Mouse (Mus musculus): ENCODE results near the gene Dhx37. TPM values are rescaled to one million over a fixed set of nuclear protein-coding genes. Genes with fewer than 3 reads are reported as not detected.
"Not testable (repeated sequence)": the region's sequence is repeated elsewhere in the genome, so short reads cannot be mapped to it uniquely, and the experiment has no call there.

Gene Dhx37
- polyA plus RNA-seq, 1 experiment from 2014 or later, result 7.2 TPM

DNA sequence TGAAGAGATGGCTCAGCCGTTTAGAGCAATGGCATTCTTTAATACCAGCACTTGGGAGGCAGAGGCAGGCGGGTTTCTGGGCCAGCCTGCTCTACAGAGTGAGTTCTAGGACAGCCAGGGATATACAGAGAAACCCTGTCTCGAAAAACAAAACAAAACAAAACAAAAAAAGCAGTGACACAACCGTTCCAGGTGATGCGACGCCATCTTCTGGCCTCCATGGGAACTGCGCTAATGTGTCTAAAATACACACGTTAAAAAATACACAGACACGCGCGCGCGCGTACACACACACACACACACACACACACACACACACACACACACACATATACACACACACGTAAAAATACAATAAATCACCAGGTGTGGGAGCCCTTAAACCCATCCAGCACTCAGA is 426 bp upstream of the Dhx37 start:
- H3K36me3 ChIP-seq (replicated peaks; ENCODE audit: control insufficient read depth, insufficient read depth, low read depth, low read length); ATAC-seq (replicated peaks; ENCODE audit: insufficient number of reproducible peaks, low FRiP score, low TSS enrichment, low read depth); H3K27me3 ChIP-seq (ENCODE audit: control insufficient read depth, insufficient read depth, low read length); H3K9me3 ChIP-seq (replicated peaks; ENCODE audit: control insufficient read depth, low read length); H3K4me1 ChIP-seq (ENCODE audit: control insufficient read depth, insufficient read depth, low read length); H3K27ac ChIP-seq (replicated peaks; ENCODE audit: low read depth, low read length); H3K4me2 ChIP-seq (ENCODE audit: low read depth, low read length); DNase-seq (ENCODE audit: low spot score); H3K9ac ChIP-seq (replicated peaks; ENCODE audit: low read length): not testable (repeated sequence)
- 53% methylated on average over 15 of the region's 15 CpGs for WGBS
- H3K4me3 ChIP-seq (ENCODE audit: low read depth, low read length), result peak overlapping the region; percentile 68

DNA sequence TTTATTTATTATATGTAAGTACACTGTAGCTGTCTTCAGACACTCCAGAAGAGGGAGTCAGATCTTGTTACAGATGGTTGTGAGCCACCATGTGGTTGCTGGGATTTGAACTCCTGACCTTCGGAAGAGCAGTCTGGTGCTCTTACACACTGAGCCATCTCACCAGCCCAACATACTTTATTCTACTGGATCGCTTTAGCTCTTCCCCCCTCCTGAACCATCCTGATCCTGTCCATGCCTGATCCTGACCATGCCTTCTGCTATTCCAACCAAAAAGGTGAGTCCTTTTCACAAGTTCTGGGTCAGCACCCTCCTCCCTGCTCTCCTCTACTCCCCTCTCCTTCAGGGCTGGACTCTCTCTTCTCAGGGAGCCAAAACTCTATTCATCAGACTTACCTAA is 1.6 kb downstream of the Dhx37 start:
- not testable (repeated sequence) for H3K36me3 ChIP-seq (replicated peaks; ENCODE audit: control insufficient read depth, insufficient read depth, low read depth, low read length); H3K4me1 ChIP-seq (ENCODE audit: control insufficient read depth, insufficient read depth, low read length); H3K27me3 ChIP-seq (ENCODE audit: control insufficient read depth, insufficient read depth, low read length); H3K4me2 ChIP-seq (ENCODE audit: low read depth, low read length); H3K9ac ChIP-seq (replicated peaks; ENCODE audit: low read length); H3K4me3 ChIP-seq (ENCODE audit: low read depth, low read length); H3K9me3 ChIP-seq (replicated peaks; ENCODE audit: control insufficient read depth, low read length); H3K27ac ChIP-seq (replicated peaks; ENCODE audit: low read depth, low read length); DNase-seq (ENCODE audit: low spot score); ATAC-seq (replicated peaks; ENCODE audit: insufficient number of reproducible peaks, low FRiP score, low TSS enrichment, low read depth)
- WGBS, result 85% methylated on average over 2 of the region's 2 CpGs

DNA sequence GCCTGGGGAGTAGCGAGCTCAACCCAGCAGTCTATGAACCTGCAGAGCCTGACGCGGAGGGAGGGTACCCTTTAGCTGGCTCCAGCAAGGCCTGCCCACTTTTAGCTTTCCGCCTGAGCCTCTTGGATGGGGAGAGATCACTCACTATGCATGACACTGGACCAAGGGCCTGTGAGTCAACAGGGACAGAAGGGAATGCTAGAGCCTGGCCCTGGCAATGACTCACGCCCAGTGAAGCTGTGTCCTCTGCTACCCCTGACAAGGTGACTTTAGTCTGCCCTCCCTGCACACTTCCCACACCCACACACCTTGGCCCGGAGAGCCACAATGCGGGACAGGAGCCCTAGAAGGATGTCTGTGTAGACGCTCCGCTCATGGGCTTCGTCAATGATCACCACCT is 7.6 kb downstream of the Dhx37 start:
- Histone ChIP-seq H3K27me3 (ENCODE audit: control insufficient read depth, insufficient read depth, low read length) (no peaks in the 10 kb centered on the region), H3K4me3 (ENCODE audit: low read depth, low read length) (no peak overlapping the region), H3K4me1 (ENCODE audit: control insufficient read depth, insufficient read depth, low read length) (no peaks in the 10 kb centered on the region), H3K4me2 (ENCODE audit: low read depth, low read length) (no peak overlapping the region), H3K9ac (replicated peaks; ENCODE audit: low read length) (no peak overlapping the region), H3K27ac (replicated peaks; ENCODE audit: low read depth, low read length) (no peak overlapping the region), H3K36me3 (replicated peaks; ENCODE audit: control insufficient read depth, insufficient read depth, low read depth, low read length) (peaks cover 19% of the 10 kb centered on the region), H3K9me3 (replicated peaks; ENCODE audit: control insufficient read depth, low read length) (no peaks in the 10 kb centered on the region)
- DNase-seq (ENCODE audit: low spot score) (no peak), ATAC-seq (replicated peaks; ENCODE audit: insufficient number of reproducible peaks, low FRiP score, low TSS enrichment, low read depth) (no peak)
- 94% methylated on average over 10 of the region's 10 CpGs for WGBS

- no peaks in the 10 kb centered on the region for H3K4me1 ChIP-seq (ENCODE audit: control insufficient read depth, insufficient read depth, low read length)
- ATAC-seq (replicated peaks; ENCODE audit: insufficient number of reproducible peaks, low FRiP score, low TSS enrichment, low read depth), result no peak
- H3K27me3 ChIP-seq (ENCODE audit: control insufficient read depth, insufficient read depth, low read length), result no peaks in the 10 kb centered on the region
- no peak overlapping the region for H3K27ac ChIP-seq (replicated peaks; ENCODE audit: low read depth, low read length)
- DNase-seq (ENCODE audit: low spot score), result no peak
- no peak overlapping the region for H3K9ac ChIP-seq (replicated peaks; ENCODE audit: low read length)
- H3K36me3 ChIP-seq (replicated peaks; ENCODE audit: control insufficient read depth, insufficient read depth, low read depth, low read length), result peaks cover 19% of the 10 kb centered on the region
- WGBS, result 87% methylated on average over 10 of the region's 10 CpGs
- H3K4me3 ChIP-seq (ENCODE audit: low read depth, low read length), result no peak overlapping the region
- H3K4me2 ChIP-seq (ENCODE audit: low read depth, low read length), result no peak overlapping the region
- no peaks in the 10 kb centered on the region for H3K9me3 ChIP-seq (replicated peaks; ENCODE audit: control insufficient read depth, low read length)
Measured at GRCm38 (mm10) chr5:125425698-125426276, 8.1 kb downstream of the Dhx37 start.

DNA sequence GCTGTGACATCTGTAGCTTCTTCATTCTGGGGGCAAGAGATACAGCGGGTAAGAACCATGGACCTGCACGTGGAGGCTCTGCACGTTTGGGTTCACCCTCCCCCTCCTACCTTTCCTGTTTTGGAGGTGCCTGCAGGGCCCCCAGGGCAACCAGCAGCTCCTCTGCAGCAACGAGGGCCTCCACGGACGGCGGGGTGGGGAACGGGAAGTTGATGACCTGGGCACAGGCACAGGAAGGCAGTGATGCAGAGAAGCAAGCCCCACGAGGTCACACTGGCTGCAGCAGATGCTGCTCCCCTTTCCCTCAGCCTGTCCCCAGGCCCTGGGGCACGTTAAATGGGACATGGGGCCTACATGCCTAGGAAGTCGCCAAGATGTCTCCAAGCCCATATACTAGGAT is 14.8 kb downstream of the Dhx37 start:
- ATAC-seq (replicated peaks; ENCODE audit: insufficient number of reproducible peaks, low FRiP score, low TSS enrichment, low read depth) (no peak), DNase-seq (ENCODE audit: low spot score) (no peak)
- WGBS, result 79% methylated on average over 11 of the region's 11 CpGs
- Histone ChIP-seq H3K27me3 (ENCODE audit: control insufficient read depth, insufficient read depth, low read length) (no peaks in the 10 kb centered on the region), H3K9me3 (replicated peaks; ENCODE audit: control insufficient read depth, low read length) (no peaks in the 10 kb centered on the region), H3K4me1 (ENCODE audit: control insufficient read depth, insufficient read depth, low read length) (no peaks in the 10 kb centered on the region), H3K36me3 (replicated peaks; ENCODE audit: control insufficient read depth, insufficient read depth, low read depth, low read length) (peaks cover 20% of the 10 kb centered on the region), H3K4me3 (ENCODE audit: low read depth, low read length) (no peak overlapping the region), H3K4me2 (ENCODE audit: low read depth, low read length) (no peak overlapping the region), H3K9ac (replicated peaks; ENCODE audit: low read length) (no peak overlapping the region), H3K27ac (replicated peaks; ENCODE audit: low read depth, low read length) (no peak overlapping the region)

- no peaks in the 10 kb centered on the region for H3K9me3 ChIP-seq (replicated peaks; ENCODE audit: control insufficient read depth, low read length)
- 87% methylated on average over 12 of the region's 12 CpGs for WGBS
- H3K36me3 ChIP-seq (replicated peaks; ENCODE audit: control insufficient read depth, insufficient read depth, low read depth, low read length), result peaks cover 20% of the 10 kb centered on the region
- H3K4me3 ChIP-seq (ENCODE audit: low read depth, low read length), result no peak overlapping the region
- no peak overlapping the region for H3K4me2 ChIP-seq (ENCODE audit: low read depth, low read length)
- ATAC-seq (replicated peaks; ENCODE audit: insufficient number of reproducible peaks, low FRiP score, low TSS enrichment, low read depth) (no peak), DNase-seq (ENCODE audit: low spot score) (no peak)
- no peaks in the 10 kb centered on the region for H3K4me1 ChIP-seq (ENCODE audit: control insufficient read depth, insufficient read depth, low read length)
- H3K27me3 ChIP-seq (ENCODE audit: control insufficient read depth, insufficient read depth, low read length), result no peaks in the 10 kb centered on the region
- no peak overlapping the region for H3K27ac ChIP-seq (replicated peaks; ENCODE audit: low read depth, low read length)
- no peak overlapping the region for H3K9ac ChIP-seq (replicated peaks; ENCODE audit: low read length)
Measured at GRCm38 (mm10) chr5:125418636-125419035, 15.3 kb downstream of the Dhx37 start.

DNA sequence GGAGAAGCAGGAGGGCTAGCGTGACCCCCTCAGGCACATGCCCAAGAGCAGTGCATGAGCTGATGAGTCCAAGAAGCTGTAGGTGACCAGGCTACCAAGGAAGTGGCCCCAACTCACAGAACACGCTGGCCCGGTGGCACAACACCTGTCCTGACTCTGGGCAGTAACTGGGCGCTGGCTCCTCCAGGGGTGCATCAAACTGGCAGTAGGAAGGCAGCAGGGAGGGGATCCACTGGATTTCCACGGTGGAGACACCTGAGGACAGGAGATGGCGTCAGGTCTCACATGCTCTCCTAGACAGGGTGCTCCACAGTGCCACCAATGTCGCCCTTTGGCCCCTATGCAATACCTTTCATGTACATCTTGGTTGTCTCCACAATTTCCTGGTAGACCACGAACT is 17.7 kb downstream of the Dhx37 start:
- Histone ChIP-seq H3K9ac (replicated peaks; ENCODE audit: low read length) (no peak overlapping the region), H3K27me3 (ENCODE audit: control insufficient read depth, insufficient read depth, low read length) (no peaks in the 10 kb centered on the region), H3K9me3 (replicated peaks; ENCODE audit: control insufficient read depth, low read length) (no peaks in the 10 kb centered on the region), H3K4me2 (ENCODE audit: low read depth, low read length) (no peak overlapping the region), H3K36me3 (replicated peaks; ENCODE audit: control insufficient read depth, insufficient read depth, low read depth, low read length) (peaks cover 14% of the 10 kb centered on the region), H3K4me3 (ENCODE audit: low read depth, low read length) (no peak overlapping the region), H3K27ac (replicated peaks; ENCODE audit: low read depth, low read length) (no peak overlapping the region), H3K4me1 (ENCODE audit: control insufficient read depth, insufficient read depth, low read length) (no peaks in the 10 kb centered on the region)
- ATAC-seq (replicated peaks; ENCODE audit: insufficient number of reproducible peaks, low FRiP score, low TSS enrichment, low read depth) (no peak), DNase-seq (ENCODE audit: low spot score) (no peak)
- 92% methylated on average over 8 of the region's 8 CpGs for WGBS

- 85% methylated on average over 4 of the region's 4 CpGs for WGBS
- peaks cover 14% of the 10 kb centered on the region for H3K36me3 ChIP-seq (replicated peaks; ENCODE audit: control insufficient read depth, insufficient read depth, low read depth, low read length)
- ATAC-seq (replicated peaks; ENCODE audit: insufficient number of reproducible peaks, low FRiP score, low TSS enrichment, low read depth), result no peak
Measured at GRCm38 (mm10) chr5:125413763-125414162, 20.2 kb downstream of the Dhx37 start.

More at GRCm38 (mm10) chr5:125413763-125414162, 20.2 kb downstream of the Dhx37 start:
- H3K9me3 ChIP-seq (replicated peaks; ENCODE audit: control insufficient read depth, low read length), result no peaks in the 10 kb centered on the region
- no peak overlapping the region for H3K4me2 ChIP-seq (ENCODE audit: low read depth, low read length)
- no peaks in the 10 kb centered on the region for H3K4me1 ChIP-seq (ENCODE audit: control insufficient read depth, insufficient read depth, low read length)
- H3K27me3 ChIP-seq (ENCODE audit: control insufficient read depth, insufficient read depth, low read length), result no peaks in the 10 kb centered on the region
- H3K27ac ChIP-seq (replicated peaks; ENCODE audit: low read depth, low read length), result no peak overlapping the region
- no peak overlapping the region for H3K9ac ChIP-seq (replicated peaks; ENCODE audit: low read length)
- H3K4me3 ChIP-seq (ENCODE audit: low read depth, low read length), result no peak overlapping the region
- DNase-seq (ENCODE audit: low spot score), result no peak
